Mouse (Mus musculus): ENCODE measurements around the gene Dlgap1.
A peak's percentile ranks its signal among the peaks of the same experiment; 100 is the strongest.
"Not testable (repeated sequence)": the region's sequence is repeated elsewhere in the genome, so short reads cannot be mapped to it uniquely, and the experiment has no call there.

Gene Dlgap1

DNA sequence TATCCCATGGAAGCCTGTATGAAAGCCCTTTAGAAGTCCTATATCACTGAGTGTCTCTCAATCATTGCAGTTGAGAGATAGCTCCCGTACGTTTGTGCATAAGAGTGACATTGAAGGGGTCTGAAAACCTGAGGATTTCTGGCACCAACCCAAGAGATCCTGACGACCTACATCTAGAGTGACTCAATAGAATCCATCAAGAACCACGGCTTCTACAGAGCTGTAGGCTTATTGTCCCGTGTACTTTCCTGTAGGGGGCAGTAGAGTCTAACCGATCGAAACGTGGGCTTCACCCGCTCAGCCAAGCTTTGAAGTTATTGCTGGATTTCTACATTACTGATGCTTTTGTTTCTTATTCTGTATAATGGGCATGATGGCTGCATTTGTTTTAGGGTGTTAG lies 558.2 kb downstream of the Dlgap1 start:
- peak; percentile 22 for DNase-seq (ENCODE audit: low spot score)

DNA sequence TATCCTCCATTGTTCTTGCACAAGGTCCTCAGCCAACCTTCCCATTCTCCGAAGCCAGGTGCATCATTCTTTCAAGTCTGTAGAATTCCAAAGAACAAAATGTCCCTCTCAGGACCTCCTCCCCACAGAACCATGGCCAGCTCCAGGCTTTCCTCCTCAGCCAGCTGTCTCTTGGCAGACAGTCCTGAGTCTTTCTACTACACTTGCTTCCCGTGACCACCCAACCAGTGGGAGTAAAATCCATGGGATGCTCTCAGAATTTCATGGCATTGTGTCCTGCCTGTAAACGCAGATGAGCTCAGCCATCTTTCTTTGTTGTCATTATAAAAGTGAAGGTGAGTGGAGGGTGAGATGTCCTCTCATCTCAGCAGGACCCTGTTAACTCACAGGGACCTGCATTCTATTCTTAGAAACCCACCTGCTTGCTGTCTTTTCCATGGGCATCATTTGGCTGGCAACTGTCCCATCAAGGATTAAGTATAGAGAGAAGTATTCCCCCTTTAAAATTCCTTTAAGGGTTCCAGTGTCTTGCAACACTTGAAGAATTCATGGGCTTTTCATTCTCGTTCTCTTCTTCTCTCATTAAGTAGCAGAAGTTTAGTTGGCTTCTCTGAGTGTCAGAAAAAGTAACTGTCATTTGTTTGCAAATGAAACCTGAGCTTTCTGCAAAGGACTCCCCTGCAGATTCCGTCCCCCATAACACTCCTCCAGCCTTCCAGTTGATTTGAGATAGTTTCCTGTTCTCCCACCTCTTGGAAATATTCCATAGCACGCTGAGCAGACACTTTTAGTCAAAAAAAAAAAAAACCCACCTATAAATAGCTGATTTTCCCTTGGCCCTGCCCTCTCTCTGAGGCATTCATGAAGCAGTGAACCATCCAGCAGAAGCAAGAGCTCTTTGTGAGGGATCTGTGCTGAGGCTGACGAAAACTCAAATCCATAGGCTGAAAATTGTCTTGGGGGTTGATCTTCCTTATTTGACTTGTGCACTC lies 559.6 kb downstream of the Dlgap1 start:
- no peak for DNase-seq (ENCODE audit: low spot score)

DNA sequence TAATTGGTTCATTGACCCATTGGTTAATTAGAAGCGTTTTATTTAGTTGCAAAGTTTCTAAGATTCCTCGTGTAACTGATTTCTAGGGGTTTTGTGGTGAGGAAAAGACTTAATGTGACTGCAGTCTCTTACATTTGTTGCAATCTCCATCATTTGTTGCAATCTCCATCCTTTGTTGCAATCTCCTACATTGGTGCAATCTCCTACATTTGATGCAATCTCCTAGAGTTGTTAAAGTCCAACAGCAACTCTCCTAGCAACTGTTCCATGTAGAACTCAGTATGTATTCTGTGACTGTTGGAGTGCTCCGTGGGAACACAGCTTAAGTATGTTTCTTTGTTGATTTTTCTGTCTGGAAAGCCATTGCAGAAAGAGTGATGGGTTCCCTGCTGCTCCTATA lies 565.4 kb downstream of the Dlgap1 start:
- DNase-seq (ENCODE audit: low spot score) = no peak

DNA sequence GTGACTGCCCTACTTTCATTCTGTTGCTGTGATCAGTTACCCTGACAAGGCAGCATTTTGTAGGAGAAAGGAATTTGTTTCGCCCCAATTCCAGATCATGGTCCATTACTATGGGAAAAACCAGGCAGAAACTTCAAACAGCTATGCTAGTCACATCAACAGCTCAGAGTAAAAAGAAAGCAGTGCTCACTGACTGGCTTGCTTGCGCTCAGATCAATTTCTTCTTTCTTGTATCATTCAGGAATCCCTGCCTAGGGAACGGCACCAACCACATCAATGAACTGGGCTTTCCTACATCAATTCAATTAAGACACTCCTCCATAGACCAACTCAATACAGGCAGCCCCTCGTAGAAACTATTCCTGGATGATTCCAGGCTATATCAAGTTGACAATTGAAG lies 572.9 kb downstream of the Dlgap1 start:
- no peak for DNase-seq (ENCODE audit: low spot score)

DNA sequence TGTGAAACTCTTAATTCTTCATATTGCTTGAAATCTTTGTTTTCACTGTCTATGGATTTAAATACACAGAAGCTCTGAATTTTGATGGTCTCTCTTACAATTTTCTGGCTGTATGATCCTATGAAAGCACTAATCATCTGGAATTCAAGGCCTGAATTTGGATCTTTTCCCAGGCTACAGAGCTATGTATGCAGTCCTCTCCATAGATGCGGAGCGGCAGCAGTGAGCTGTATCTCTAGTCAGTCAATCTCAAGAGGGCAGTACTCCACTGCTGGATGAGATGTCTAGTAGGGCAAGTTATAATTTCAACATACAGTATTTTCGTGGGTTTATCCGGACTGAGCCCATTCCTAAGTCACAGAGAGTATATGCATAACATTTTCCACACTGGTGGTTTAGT lies 581.9 kb downstream of the Dlgap1 start:
- no peak for DNase-seq (ENCODE audit: low spot score)

DNA sequence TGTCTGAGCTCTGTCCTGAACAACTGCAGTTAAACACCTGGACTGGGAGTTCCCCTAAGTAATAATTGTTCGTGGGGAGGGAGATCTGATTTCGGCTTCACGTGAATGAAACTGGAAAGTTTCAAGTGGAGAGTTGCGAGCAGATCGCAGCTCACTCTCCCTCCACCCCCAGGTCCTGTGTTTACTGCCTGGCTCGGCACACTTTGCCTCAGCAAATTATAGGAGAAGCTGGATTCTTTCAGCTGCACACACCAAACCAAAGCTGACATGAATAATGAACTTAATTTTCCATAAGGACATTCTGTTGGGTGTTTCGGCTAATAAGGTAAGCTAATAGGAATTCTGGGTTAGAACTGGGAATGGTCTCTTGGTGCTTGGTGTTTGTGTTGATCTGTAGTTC lies 592.7 kb downstream of the Dlgap1 start:
- no peak for DNase-seq (ENCODE audit: low spot score)

DNA sequence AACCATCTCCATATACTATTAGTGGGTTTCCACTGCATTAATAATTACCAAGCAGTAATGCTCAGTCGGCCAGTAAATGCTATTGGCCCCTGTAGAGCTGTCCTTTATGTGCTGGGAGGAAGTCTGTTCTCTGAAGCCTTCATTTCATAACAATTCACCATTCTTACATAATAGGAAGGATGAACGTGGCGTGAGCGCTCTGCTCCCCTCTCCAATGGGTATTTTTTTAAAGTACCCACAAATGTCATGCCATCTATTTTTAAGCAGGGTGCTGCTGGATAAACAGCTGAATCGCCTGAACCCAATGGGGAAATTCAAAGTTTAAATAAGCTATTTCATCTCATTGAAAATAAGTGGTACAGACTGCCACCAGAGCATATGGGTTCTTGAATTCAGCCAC lies 602.0 kb downstream of the Dlgap1 start:
- DNase-seq (ENCODE audit: low spot score) = no peak

DNA sequence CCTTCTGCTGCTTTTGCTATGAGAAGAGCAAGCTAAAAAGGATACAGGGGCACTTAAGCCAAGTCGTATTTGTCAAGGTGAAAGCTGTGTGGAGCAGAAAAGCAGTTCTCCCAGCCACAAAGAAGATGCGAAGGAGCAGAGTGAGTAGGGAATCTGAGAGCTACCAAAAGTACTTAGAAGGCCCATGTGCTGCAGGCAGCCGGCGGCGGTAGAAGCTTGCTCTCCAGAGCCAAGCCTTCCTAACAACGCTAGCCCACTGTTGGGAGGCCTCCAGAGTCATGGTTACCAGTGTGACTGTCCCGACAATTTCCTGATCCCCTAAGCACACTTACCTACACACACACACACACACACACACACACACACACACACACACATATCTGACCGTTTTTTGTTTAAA lies 614.2 kb downstream of the Dlgap1 start:
- no peak for DNase-seq (ENCODE audit: low spot score)

DNA sequence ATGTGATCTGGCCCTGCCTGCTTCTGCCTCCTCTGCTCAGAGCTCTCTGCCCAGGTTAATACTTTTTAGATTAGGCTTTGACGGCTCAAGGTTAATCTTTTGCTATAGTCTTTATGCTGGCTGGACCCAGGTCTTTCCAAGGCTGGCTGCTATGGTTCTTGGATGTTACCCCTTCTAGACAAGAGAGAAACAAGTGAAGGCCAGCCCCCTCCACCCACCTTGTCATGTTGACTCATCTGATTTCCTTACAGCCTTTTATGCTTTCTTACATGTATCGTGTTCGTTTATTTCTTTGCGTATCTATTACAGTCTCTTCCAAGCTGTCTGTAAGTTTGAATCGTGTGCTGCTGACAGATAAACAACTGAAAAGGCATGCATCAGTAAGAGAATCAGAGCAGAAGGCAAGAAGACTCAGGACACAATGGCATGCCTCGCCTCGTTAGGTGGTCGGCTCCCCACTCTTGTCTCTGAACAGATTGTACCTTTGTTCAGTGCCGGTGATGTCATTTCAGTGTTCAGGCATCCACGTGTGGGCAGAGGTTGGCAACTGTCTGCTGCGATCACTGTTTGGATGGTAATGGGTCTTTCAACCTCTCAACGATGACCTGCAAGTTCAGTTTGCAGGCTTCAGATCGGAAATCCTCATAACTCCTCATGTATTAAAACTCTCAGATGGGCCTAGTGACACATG lies 618.0 kb downstream of the Dlgap1 start:
- DNase-seq (ENCODE audit: low spot score) = no peak

DNA sequence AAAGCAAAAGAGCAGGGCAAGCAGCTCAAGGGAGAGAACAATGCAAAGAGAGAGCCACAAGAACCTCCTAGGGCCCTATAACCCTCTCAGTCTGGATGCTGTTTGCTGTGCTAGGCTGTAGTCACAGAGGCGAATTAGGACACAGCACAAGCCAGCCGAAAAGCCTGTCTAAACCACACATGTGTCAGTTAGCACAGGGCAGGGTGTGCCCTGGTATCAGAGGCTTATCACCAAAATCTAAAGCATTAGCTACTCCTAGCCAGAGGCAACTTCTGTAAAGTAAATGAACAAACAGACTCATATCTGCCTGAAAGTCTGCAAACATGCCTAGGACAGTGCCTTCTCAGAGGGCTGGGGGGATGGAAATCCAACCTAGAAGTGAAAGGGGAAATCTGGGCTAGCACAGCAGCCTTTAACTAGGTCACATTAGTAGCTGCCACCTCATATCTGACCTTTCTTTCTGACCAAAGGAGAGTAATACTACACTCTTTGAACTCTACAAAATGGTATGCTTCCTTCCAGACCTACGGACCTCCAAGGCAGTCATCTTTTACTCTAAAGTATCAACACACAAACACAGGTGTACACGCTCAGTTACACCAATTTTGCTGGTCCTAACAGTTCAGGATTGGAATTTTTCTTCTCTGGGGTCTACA lies 619.2 kb downstream of the Dlgap1 start:
- not testable (repeated sequence) for DNase-seq (ENCODE audit: low spot score)

DNA sequence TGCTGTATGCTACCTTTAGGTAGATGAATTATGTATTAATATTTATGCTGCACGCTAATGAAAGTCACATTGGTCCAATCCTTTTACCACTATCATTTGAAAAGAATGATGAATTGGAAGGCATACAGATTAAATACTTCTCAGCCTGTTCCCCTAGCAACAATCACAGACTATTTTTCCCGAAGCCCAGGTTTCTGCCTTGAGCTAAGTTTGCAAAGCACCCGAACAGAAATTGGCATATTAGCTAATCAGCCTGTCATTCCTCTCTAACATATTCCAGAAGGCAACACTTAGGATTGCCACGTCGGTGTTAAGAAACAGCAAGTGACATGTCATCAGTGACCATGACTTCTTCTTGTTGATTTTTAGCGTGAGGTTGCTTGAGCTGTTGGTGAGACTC lies 619.8 kb downstream of the Dlgap1 start:
- no peak for DNase-seq (ENCODE audit: low spot score)

DNA sequence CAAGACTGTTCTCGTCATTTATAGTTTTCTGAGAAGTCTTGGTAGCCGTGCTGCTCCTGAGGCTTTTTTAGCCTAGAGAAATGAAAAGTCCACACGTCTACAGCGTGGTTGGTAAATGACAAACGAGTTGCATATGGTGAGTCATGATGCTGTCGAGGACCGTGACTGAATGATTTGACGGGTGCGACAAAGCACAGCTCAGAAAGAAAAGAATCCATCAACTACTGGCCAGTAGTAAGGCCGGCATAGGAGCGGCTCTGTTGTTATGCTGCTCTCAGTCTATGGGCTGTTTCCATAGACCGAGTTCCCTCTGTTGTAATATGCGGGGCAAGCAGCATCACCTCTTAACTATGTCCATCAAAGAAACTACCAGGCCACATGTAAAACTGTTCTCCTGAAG lies 620.3 kb downstream of the Dlgap1 start:
- DNase-seq (ENCODE audit: low spot score) = no peak

DNA sequence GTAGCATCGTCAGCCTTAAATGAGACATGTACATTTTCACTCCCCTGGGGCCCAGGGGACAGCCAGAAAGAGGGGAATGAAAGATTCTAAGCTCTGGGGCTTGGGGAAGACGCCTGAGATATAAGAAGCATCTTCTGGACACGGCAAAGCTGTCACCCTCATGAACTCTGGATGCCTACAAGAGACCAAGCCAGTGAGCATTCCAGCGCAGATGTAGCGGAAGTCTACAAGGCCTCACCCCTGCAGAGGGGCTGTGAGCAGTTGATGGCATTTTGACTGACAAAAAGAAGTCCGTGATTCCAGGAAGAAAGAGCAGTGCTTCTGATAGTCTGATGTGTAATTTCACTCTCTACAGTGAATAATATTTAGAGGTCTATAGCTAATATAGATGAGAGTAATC lies 621.6 kb downstream of the Dlgap1 start:
- DNase-seq (ENCODE audit: low spot score) = no peak

DNA sequence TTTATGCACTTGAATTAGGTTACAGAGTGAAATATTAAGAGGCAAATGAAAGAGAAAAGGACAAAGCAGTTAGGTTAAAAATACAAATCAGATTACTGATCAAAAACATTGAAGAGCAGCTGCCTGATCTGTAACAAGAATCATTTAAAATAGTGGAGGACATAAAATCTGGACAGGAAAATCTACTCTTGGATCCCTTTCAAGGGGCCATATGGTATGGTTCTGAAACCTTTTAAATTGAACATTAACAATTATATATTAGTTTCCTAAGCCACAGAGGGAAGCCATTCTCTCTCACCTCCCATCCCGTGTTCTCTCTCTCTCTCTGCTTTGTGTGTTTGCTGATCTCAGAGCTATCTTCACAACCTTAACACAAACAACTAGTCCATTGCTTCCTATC lies 625.4 kb downstream of the Dlgap1 start:
- DNase-seq (ENCODE audit: low spot score) = no peak

DNA sequence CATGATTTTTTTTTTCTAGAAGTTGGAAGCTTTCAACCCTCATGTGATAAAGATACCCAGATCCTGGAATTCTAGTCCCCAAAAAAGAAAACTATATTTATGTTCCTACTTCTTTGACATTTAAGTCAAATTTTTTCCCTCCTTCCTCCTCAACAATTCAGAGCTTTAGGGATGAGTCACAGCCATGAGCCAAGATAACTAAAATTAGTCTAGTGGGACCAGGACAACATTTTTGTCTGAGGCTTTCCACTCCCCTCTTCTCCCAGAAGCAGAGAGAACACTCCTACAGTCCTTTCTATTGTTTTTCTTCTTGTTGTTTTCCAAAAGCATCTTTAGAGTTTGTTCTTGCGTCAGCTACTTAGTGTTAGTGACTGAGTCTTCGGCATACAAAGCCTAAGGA lies 627.5 kb downstream of the Dlgap1 start:
- DNase-seq (ENCODE audit: low spot score) = no peak

DNA sequence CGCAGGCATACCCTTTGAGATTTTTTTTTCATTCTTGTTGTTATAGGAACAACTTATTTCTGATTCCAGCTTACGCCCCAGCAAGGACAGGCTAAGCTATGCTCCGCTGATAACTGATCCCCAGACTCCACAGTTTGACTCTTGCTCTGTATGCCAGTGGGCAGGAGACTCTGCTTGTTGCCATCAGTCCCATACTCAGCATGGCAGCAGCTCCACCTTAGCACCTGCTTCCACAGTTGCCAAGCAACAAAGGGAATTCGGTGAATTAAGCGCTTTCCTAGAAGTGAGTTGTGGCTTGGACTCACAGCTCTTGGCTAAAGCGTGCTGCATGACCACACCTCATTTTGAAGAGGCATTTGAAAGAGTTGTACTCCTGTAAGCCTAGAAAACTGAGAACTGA lies 631.6 kb downstream of the Dlgap1 start:
- DNase-seq (ENCODE audit: low spot score) = no peak

DNA sequence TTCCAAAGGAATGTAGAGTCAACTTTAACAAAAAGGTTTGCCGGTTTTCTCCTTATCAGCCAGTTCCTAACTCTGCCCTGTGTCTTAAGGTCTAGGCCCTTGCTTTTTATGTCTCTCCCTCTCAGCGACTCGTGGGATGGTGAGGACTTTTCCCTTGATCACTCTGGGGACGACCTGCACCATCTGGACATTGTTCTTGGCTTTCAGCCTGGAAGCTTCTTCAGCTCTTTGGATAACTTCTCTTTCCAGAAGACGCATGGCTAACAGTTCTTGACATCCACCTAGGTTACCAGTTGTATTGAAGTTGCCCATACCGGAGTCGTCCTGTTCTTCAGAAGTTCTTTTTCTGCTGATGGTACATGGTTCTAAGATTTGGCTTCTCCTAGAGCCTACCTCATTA lies 633.2 kb downstream of the Dlgap1 start:
- DNase-seq (ENCODE audit: low spot score) = no peak

DNA sequence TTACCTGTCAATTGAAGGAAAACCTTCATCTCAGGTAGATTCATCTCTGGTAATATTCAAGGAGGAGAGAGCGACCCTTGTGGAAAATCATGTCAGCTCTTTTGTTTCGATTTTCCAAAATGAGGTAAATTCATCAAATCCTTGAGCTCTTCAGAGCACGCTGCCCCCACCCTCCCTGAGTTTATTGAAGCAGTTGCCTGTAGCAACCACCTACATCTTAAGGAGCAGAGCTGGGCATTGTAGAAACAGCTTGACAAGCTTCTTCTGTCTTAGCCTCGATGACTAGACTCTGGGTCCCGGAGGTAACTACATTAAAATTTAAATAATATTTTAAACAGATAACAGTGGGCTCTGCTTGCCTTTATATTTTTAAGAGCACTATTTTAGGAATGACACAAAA lies 636.8 kb downstream of the Dlgap1 start:
- no peak for DNase-seq (ENCODE audit: low spot score)

DNA sequence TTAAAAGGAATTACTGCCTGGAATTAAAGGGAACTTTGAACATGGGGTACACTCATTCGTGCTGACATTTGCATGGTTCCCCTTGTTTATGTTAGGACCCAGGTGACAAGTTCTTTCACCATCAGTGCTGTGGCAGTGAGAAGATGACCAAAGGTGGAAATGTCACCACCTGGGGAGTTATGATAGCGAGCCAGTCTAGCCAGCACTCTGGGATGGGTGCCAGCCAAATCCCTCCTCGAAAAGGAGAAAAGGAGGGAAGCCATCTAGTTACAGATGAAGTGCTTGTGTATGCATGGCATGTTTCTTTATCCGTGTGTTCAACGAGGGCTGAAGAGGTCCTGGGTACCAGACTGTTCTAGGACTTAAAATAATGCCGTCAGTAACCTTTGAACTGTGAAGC lies 643.3 kb downstream of the Dlgap1 start:
- DNase-seq (ENCODE audit: low spot score) = no peak

DNA sequence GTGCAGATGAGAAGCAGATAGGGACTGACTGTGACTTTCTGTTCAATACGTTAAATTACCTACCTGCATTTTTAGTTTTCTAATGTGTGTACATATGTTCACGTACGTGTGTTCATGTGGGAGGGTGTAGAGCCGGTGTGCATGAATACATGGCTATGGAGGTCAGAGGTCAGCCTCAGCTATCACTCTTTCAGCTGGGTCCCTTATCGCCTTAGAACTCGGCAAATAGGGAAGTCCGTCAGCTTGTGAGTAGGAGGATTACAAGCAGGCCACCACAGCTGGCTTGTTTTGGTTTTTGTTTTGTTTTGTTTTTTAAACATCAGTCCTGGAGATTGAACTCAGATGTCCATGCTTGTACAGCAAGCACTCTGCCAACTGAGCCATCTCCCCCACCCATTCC lies 645.0 kb downstream of the Dlgap1 start:
- no peak for DNase-seq (ENCODE audit: low spot score)

DNA sequence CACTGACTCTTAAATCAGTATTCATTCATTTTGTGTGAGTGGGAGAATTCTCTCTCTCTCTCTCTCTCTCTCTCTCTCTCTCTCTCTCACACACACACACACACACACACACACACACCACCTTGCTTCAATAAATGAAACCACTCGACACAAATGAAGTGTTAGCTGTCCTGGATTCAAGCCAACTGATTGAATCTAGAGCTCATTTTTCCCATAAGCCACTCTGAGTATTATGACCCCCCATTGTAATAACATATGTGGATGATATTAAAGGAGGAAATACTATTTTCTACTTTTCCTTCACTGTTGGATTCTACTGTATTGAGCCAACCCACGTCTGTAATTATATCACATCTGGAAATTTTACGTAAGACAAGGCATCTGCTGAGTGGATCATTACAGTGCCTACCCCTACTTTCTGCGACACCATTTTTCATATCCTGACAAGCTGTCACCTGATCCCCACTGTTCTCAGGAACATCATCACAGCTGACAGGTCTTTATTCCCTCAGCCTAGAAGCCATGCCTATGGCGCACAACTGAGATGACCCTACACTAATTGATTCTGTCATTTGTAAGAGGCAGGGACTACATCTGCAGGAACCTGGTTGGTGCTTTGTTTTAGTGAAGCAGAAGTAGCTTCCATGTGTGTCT lies 645.7 kb downstream of the Dlgap1 start:
- DNase-seq (ENCODE audit: low spot score) = no peak

DNA sequence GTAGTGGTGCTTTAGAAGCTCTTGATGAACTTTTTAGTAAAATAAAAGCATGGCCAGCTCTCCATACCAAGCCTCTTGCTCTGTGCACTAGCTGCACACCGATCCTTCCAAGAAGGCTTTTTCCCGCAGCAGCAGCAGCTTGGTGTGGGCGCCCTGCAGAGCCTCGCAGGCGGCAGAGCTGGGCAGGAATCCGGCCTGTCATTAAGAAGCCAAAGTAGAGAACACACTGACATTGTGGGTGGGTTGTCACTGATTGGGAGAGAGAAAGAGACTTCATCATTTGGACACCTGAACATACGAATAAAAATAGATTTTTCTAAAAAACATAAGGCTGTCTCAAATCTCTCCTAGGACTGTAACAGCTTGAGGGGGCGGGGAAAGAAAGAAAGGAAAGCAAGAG lies 653.6 kb downstream of the Dlgap1 start:
- DNase-seq (ENCODE audit: low spot score) = no peak

Data from urinary bladder, postnatal 14 days (tissue).